Mouse (Mus musculus) megakaryocyte, embryonic 14.5 days (primary cell): ENCODE data around the gene Igfbp3.

Experiments
- FLI1 ChIP-seq: IDR thresholded peaks from 2 replicates; pipeline ENCODE4 v1.6.1; 2012; ENCODE audit warnings: low read length, inconsistent platforms, mixed read lengths
- GATA1 ChIP-seq: IDR thresholded peaks from 3 replicates; pipeline ENCODE4 v1.6.1; 2012; ENCODE audit warnings: mixed read lengths, low read length, inconsistent platforms, borderline replicate concordance

GRCm38 (mm10) chr11:7164416-7164815, 49.3 kb downstream of the Igfbp3 start:
- TF ChIP-seq GATA1: no peak
- no peak for TF ChIP-seq FLI1
